Mouse (Mus musculus) kidney, embryonic 16.5 days (tissue): ENCODE measurements at regions not wholly inside any gene's neighbourhood (a gene's known extent, or its start where the extent isn't known, plus 50 kb on each side); places are given as distances from the start of the nearest gene placed in this dataset.

ENCODE experiments used
- ATAC-seq: fragments of 200-750 bp; cut with Nextera tagmentation; 2 replicates; pipeline ENCODE4 v1.8.0; 2017; ENCODE audit warnings: moderate TSS enrichment; ENCODE audit not compliant: low FRiP score, low TSS enrichment
- H3K27ac ChIP-seq: fragments of 300-500 bp; sonication (generic); 2 replicates; pipeline ENCODE4 v1.5.1; 2014; ENCODE audit warnings: low read length
- H3K27me3 ChIP-seq: fragments of 300-500 bp; sonication (generic); 2 replicates; pipeline ENCODE4 v1.6.1; 2014; ENCODE audit warnings: low read length, control low read depth, mixed read lengths; ENCODE audit not compliant: insufficient read depth
- H3K36me3 ChIP-seq: fragments of 300-500 bp; sonication (generic); 2 replicates; pipeline ENCODE4 v1.6.1; 2014; ENCODE audit warnings: low read length, control low read depth, mixed read lengths; ENCODE audit not compliant: insufficient read depth
- H3K4me1 ChIP-seq: fragments of 300-500 bp; sonication (generic); 2 replicates; pipeline ENCODE4 v1.6.1; 2014; ENCODE audit warnings: low read length, control low read depth, mixed read lengths; ENCODE audit not compliant: insufficient read depth
- H3K4me2 ChIP-seq: fragments of 300-500 bp; sonication (generic); replicated peaks from 2 replicates; pipeline ENCODE4 v1.6.1; 2014; ENCODE audit warnings: low read depth, low read length
- H3K4me3 ChIP-seq: fragments of 300-500 bp; sonication (generic); 2 replicates; pipeline ENCODE4 v1.5.1; 2014; ENCODE audit warnings: mild to moderate bottlenecking, low read length
- H3K9ac ChIP-seq: fragments of 300-500 bp; sonication (generic); replicated peaks from 2 replicates; pipeline ENCODE4 v1.6.1; 2014; ENCODE audit warnings: low read length
- H3K9me3 ChIP-seq: fragments of 300-500 bp; sonication (generic); 2 replicates; pipeline ENCODE4 v1.6.1; 2016; ENCODE audit warnings: low read length, control low read depth
- WGBS: fragments of 180-500 bp; shearing (Covaris S2); extraction: QIAGEN DNeasy Blood & Tissue Kit; methylation state at CpG from one replicate; pipeline ENCODE4 v1.1.7; 2014; 5-methylcytosine and 5-hydroxymethylcytosine counted together

- Histone ChIP-seq H3K4me1 (peaks cover 22% of the 10 kb centered on the region), H3K27ac (no peak overlapping the region), H3K4me2 (no peak overlapping the region), H3K27me3 (peaks cover 7% of the 10 kb centered on the region; the same call in 1 of the 2 replicates), H3K9ac (no peak overlapping the region), H3K36me3 (no peaks in the 10 kb centered on the region), H3K4me3 (no peak overlapping the region), H3K9me3 (no peaks in the 10 kb centered on the region)
- 64% methylated on average over 2 of the region's 2 CpGs for WGBS
- ATAC-seq: no peak
Measured at GRCm38 (mm10) chr3:102276283-102276682, 71.8 kb upstream of the Vangl1 start.

GRCm38 (mm10) chr3:102275256-102276022, 70.9 kb upstream of the Vangl1 start:
- Histone ChIP-seq H3K4me3 (no peak overlapping the region), H3K9ac (no peak overlapping the region), H3K9me3 (no peaks in the 10 kb centered on the region), H3K36me3 (no peaks in the 10 kb centered on the region), H3K4me2 (no peak overlapping the region), H3K4me1 (peaks cover 22% of the 10 kb centered on the region), H3K27ac (no peak overlapping the region), H3K27me3 (peaks cover 7% of the 10 kb centered on the region; the same call in 1 of the 2 replicates)
- ATAC-seq: 0 out of 2 replicates have a peak, but pooled peaks have one; percentile 39
- 46% methylated on average over 7 of the region's 7 CpGs for WGBS

GRCm38 (mm10) chr3:102270779-102271178, 66.3 kb upstream of the Vangl1 start:
- no peak for ATAC-seq
- WGBS: 90% methylated on average over 6 of the region's 6 CpGs
- peaks cover 12% of the 10 kb centered on the region; the same call in 1 of the 2 replicates for H3K27me3 ChIP-seq

GRCm38 (mm10) chr3:102270257-102270656, 65.8 kb upstream of the Vangl1 start:
- WGBS: 30% methylated on average over 6 of the region's 6 CpGs
- no peak overlapping the region for H3K9ac ChIP-seq
- H3K27ac ChIP-seq: no peak overlapping the region
- ATAC-seq: no peak
- no peaks in the 10 kb centered on the region for H3K36me3 ChIP-seq
- peaks cover 16% of the 10 kb centered on the region for H3K4me1 ChIP-seq
- no peak overlapping the region for H3K4me2 ChIP-seq
- no peaks in the 10 kb centered on the region for H3K9me3 ChIP-seq
- peaks cover 12% of the 10 kb centered on the region; the same call in 1 of the 2 replicates for H3K27me3 ChIP-seq
- no peak overlapping the region for H3K4me3 ChIP-seq

More at GRCm38 (mm10) chr3:102270779-102271178, 66.3 kb upstream of the Vangl1 start:
- H3K36me3 ChIP-seq: no peaks in the 10 kb centered on the region
- no peak overlapping the region for H3K4me2 ChIP-seq
- peaks cover 21% of the 10 kb centered on the region for H3K4me1 ChIP-seq
- H3K9ac ChIP-seq: no peak overlapping the region
- H3K27ac ChIP-seq: no peak overlapping the region
- no peak overlapping the region for H3K4me3 ChIP-seq
- H3K9me3 ChIP-seq: no peaks in the 10 kb centered on the region

DNA sequence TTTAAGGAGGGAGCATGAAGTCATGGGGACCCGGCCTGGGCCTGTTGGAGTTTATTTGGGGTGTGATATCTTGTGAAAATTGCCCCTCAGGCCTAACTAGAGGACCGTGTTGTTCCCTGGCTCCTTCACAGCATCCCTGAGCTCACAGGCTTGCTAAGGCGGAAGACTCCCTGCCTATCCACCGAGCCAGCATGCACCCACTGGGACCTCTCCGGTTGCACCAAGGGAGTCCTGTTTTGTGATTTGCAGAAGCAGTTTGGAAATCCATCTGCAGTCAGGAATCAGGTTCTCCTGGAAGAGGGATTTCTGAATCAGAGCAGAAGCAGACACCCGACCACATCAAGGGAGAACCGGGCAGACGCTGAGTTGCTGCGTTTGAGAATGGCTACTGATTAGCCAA, 61.6 kb upstream of the Vangl1 start:
- Histone ChIP-seq H3K4me3 (no peak overlapping the region), H3K4me2 (no peak overlapping the region), H3K4me1 (0 out of 2 replicates have a peak, but pooled peaks cover 5% of the 10 kb centered on the region), H3K9me3 (no peaks in the 10 kb centered on the region), H3K27me3 (peaks cover 6% of the 10 kb centered on the region; the same call in 1 of the 2 replicates), H3K27ac (no peak overlapping the region), H3K9ac (no peak overlapping the region), H3K36me3 (no peaks in the 10 kb centered on the region)
- WGBS: 56% methylated on average over 9 of the region's 9 CpGs
- ATAC-seq: no peak

DNA sequence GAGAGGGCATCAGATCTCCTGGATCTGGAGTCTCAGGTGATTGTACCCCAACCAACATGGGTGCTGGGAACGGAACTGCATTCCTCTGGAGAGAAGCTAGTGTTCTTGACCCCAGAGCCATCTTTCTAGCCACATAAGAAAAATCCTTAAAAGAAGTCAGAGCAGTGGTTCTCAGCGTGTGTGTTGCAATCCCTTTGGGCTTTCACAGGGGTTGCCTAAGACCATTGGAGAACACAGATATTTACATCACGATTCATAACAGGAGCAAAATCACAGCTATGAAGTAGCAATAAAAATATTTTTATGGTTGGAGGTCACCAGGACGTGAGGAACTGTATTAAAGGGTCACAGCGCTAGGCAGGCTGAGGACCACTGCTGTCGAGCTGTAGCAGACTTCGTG, 60.7 kb upstream of the Vangl1 start:
- H3K36me3 ChIP-seq: no peaks in the 10 kb centered on the region
- H3K27me3 ChIP-seq: peaks cover 6% of the 10 kb centered on the region; the same call in 1 of the 2 replicates
- H3K4me2 ChIP-seq: no peak overlapping the region
- H3K4me3 ChIP-seq: no peak overlapping the region
- WGBS: 66% methylated on average over 7 of the region's 7 CpGs
- H3K9me3 ChIP-seq: no peaks in the 10 kb centered on the region
- no peak for ATAC-seq
- no peak overlapping the region for H3K27ac ChIP-seq
- no peak overlapping the region for H3K9ac ChIP-seq
- H3K4me1 ChIP-seq: 0 out of 2 replicates have a peak, but pooled peaks cover 5% of the 10 kb centered on the region

GRCm38 (mm10) chr3:102263326-102263725, 58.8 kb upstream of the Vangl1 start:
- Histone ChIP-seq H3K4me1 (0 out of 2 replicates have a peak, but pooled peaks cover 5% of the 10 kb centered on the region), H3K36me3 (no peaks in the 10 kb centered on the region), H3K4me3 (no peak overlapping the region), H3K9me3 (no peaks in the 10 kb centered on the region), H3K4me2 (no peak overlapping the region), H3K9ac (no peak overlapping the region), H3K27me3 (peaks cover 6% of the 10 kb centered on the region; the same call in 1 of the 2 replicates), H3K27ac (no peak overlapping the region)
- no peak for ATAC-seq
- 72% methylated on average over 9 of the region's 9 CpGs for WGBS

GRCm38 (mm10) chr3:102262665-102263064, 58.2 kb upstream of the Vangl1 start:
- 0 out of 2 replicates have a peak, but pooled peaks cover 5% of the 10 kb centered on the region for H3K4me1 ChIP-seq
- no peaks in the 10 kb centered on the region for H3K9me3 ChIP-seq
- H3K36me3 ChIP-seq: no peaks in the 10 kb centered on the region
- 34% methylated on average over 8 of the region's 8 CpGs for WGBS
- no peak overlapping the region for H3K4me3 ChIP-seq
- H3K9ac ChIP-seq: no peak overlapping the region
- ATAC-seq: no peak
- H3K4me2 ChIP-seq: no peak overlapping the region
- H3K27me3 ChIP-seq: peaks cover 6% of the 10 kb centered on the region; the same call in 1 of the 2 replicates
- H3K27ac ChIP-seq: no peak overlapping the region

GRCm38 (mm10) chr3:102261517-102261916, 57.0 kb upstream of the Vangl1 start:
- no peak for ATAC-seq
- whole genome bisulfite sequencing: 74% methylated on average over 3 of the region's 3 CpGs
- Histone ChIP-seq H3K4me2 (no peak overlapping the region), H3K36me3 (no peaks in the 10 kb centered on the region), H3K9ac (no peak overlapping the region), H3K4me3 (no peak overlapping the region), H3K9me3 (no peaks in the 10 kb centered on the region), H3K4me1 (0 out of 2 replicates have a peak, but pooled peaks cover 5% of the 10 kb centered on the region), H3K27ac (no peak overlapping the region), H3K27me3 (peaks cover 4% of the 10 kb centered on the region; the same call in 1 of the 2 replicates)
